ENCODE assay signal across 8 mouse cellular contexts in genomic region chr6:72244144-72244549, GRCm38 (mm10). TPM values are rescaled to one million over a fixed set of nuclear protein-coding genes. Genes with fewer than 3 reads are reported as not detected.
A peak's percentile ranks its signal among the peaks of the same experiment; 100 is the strongest.
DNase-seq lines count a peak whose midpoint lies in the region; ATAC-seq and TF ChIP-seq lines count a peak whose summit lies in the region.

No protein-coding gene starts in this region.

- intact Hi-C loops in left cerebral cortex, postnatal 4 days (cut with DNase I): no loop called here

- no peaks in the 10 kb centered on the region for H3K79me2 ChIP-seq in myocyte (ENCODE audit: control insufficient read depth, insufficient read depth)

- H3K27me3 ChIP-seq in embryonic facial prominence, embryonic 14.5 days (replicated peaks; ENCODE audit: control insufficient read depth, insufficient read depth, low read length): peaks cover 8% of the 10 kb centered on the region
- H3K27me3 ChIP-seq in kidney, embryonic 15.5 days: peaks cover 15% of the 10 kb centered on the region; the same call in 1 of the 2 replicates
- H3K27me3 ChIP-seq in myocyte (ENCODE audit: control insufficient read depth, insufficient read depth, insufficient read length): no peaks in the 10 kb centered on the region

- H3K36me3 ChIP-seq in embryonic facial prominence, embryonic 14.5 days (ENCODE audit: control insufficient read depth, insufficient read depth, low read length): no peaks in the 10 kb centered on the region
- no peaks in the 10 kb centered on the region for H3K36me3 ChIP-seq in kidney, embryonic 15.5 days
- H3K36me3 ChIP-seq in myocyte (ENCODE audit: control insufficient read depth, insufficient read depth): no peaks in the 10 kb centered on the region

- no peak overlapping the region for H3K4me3 ChIP-seq in embryonic facial prominence, embryonic 14.5 days (ENCODE audit: low read depth, low read length)
- H3K4me3 ChIP-seq in kidney, embryonic 15.5 days (replicated peaks): no peak overlapping the region
- H3K4me3 ChIP-seq in myocyte: no peak overlapping the region

- peak; percentile 82 for ATAC-seq in embryonic facial prominence, embryonic 14.5 days (ENCODE audit: low read depth)
- 0 out of 2 replicates have a peak, but pooled peaks have one; percentile 7 for ATAC-seq in kidney, embryonic 15.5 days (replicated peaks; ENCODE audit: low FRiP score)

- H3K27ac ChIP-seq in embryonic facial prominence, embryonic 14.5 days (replicated peaks; ENCODE audit: low read depth, low read length): peak overlapping the region; percentile 88
- H3K27ac ChIP-seq in kidney, embryonic 15.5 days: peak overlapping the region; percentile 89

- H3K9me3 ChIP-seq in embryonic facial prominence, embryonic 14.5 days (ENCODE audit: control insufficient read depth, low read length): no peaks in the 10 kb centered on the region
- H3K9me3 ChIP-seq in kidney, embryonic 15.5 days (replicated peaks): no peaks in the 10 kb centered on the region

- peak overlapping the region; percentile 9; the same call in 1 of the 2 replicates for H3K9ac ChIP-seq in embryonic facial prominence, embryonic 14.5 days (ENCODE audit: low read depth, low read length)
- no peak overlapping the region for H3K9ac ChIP-seq in kidney, embryonic 15.5 days

- H3ac ChIP-seq in myocyte (ENCODE audit: control insufficient read depth, insufficient read length): no peak overlapping the region

- peaks cover 62% of the 10 kb centered on the region for H3K4me1 ChIP-seq in embryonic facial prominence, embryonic 14.5 days (ENCODE audit: control insufficient read depth, insufficient read depth, low read length)
- H3K4me1 ChIP-seq in kidney, embryonic 15.5 days: peaks cover 59% of the 10 kb centered on the region

- peak; percentile 32 to 77 for DNase-seq in adrenal gland, postnatal 4 days (ENCODE audit: low spot score in 2 of 2)
- peak; percentile 98 for DNase-seq in embryonic facial prominence, embryonic 14.5 days (ENCODE audit: low spot score)
- DNase-seq in heart, adult 9 months (ENCODE audit: low spot score in 2 of 2): peak; percentile 89 to 92
- peak; percentile 95 for DNase-seq in left cerebral cortex, postnatal 4 days
- peak; percentile 86 for DNase-seq in urinary bladder, postnatal 25 days (ENCODE audit: low spot score)
- DNase-seq in thymus, postnatal 36 days: no peak

- peak overlapping the region; percentile 18 for H3K4me2 ChIP-seq in embryonic facial prominence, embryonic 14.5 days (ENCODE audit: low read depth, low read length)
- peak overlapping the region; percentile 1; the same call in 1 of the 2 replicates for H3K4me2 ChIP-seq in kidney, embryonic 15.5 days
- H3K4me2 ChIP-seq in myocyte (ENCODE audit: low read depth): peak overlapping the region; percentile 71

- 8% methylated on average over 9 of the region's 9 CpGs for WGBS in embryonic facial prominence, embryonic 14.5 days
- 9% methylated on average over 9 of the region's 9 CpGs for WGBS in kidney, embryonic 15.5 days

- TF ChIP-seq POLR2A in myocyte (IDR thresholded peaks at IDR 0.05; ENCODE audit: insufficient read length, low read depth): no peak

TF ChIP-seq in myocyte, 11 proteins besides CTCF, POLR2A, EP300 and RAD21:
- TF ChIP-seq MAX (IDR thresholded peaks at IDR 0.05; ENCODE audit: low read depth) (no peak), TCF12 (IDR thresholded peaks at IDR 0.05; ENCODE audit: insufficient read depth, poor library complexity, severe bottlenecking) (no peak), SRF (IDR thresholded peaks at IDR 0.05; ENCODE audit: control insufficient read depth, insufficient read length, low read depth) (no peak), MYOG (IDR thresholded peaks at IDR 0.05; ENCODE audit: control insufficient read depth in 1 of 3, insufficient read depth in 1 of 3, insufficient read length in 2 of 3, low read depth in 2 of 3) (peak in 1 of 3 experiments; percentile 69), MYOD1 (IDR thresholded peaks at IDR 0.05; ENCODE audit: control insufficient read depth in 1 of 3, insufficient read length in 2 of 3, low read depth in 2 of 3) (peak in 2 of 3 experiments; percentile 11 to 44), USF1 (IDR thresholded peaks at IDR 0.05; ENCODE audit: low read depth) (no peak), E2F4 (IDR thresholded peaks at IDR 0.05; ENCODE audit: insufficient read depth) (no peak), TCF3 (IDR thresholded peaks at IDR 0.05; ENCODE audit: insufficient read length, low read depth) (no peak)
TF ChIP-seq in myocyte: peak in this region for 2.

RNA-seq across cellular contexts. Expression of gene Atoh8, which starts 8.8 kb away (rescaled TPM):
- 1 to 10 TPM; 3.8 to 4.1 TPM for total RNA-seq in adrenal gland, postnatal 4 days (2021)
- polyA plus RNA-seq in embryonic facial prominence, embryonic 14.5 days (2014; fragmentation: Nextera tagmentation; extraction: Ambion mirVana): 12.1 and 12.9 TPM in 2 replicates
- polyA plus RNA-seq in kidney, embryonic 15.5 days (2015; fragmentation: Nextera tagmentation; extraction: Ambion mirVana): 18.5 and 18.9 TPM in 2 replicates
- 1 to 10 TPM; 1.8 TPM for total RNA-seq in left cerebral cortex, postnatal 4 days (2021)
- polyA plus RNA-seq in myocyte (2012; fragmentation: generic; extraction: Trizol): 2.1 TPM

Comparison
In these comparisons a context has a peak if more than half of its experiments do, and no peak if none do; other contexts are left out.
1. DNase-seq: peak in adrenal gland, postnatal 4 days (2 of 2), embryonic facial prominence, embryonic 14.5 days (single experiment), heart, adult 9 months (2 of 2), left cerebral cortex, postnatal 4 days (single experiment) and urinary bladder, postnatal 25 days (single experiment); none in thymus, postnatal 36 days (0 of 2).
2. H3K4me2 ChIP-seq: peak in every context shown above with its lines; median percentile 71 in myocyte; 18 in embryonic facial prominence, embryonic 14.5 days; 1 in kidney, embryonic 15.5 days.